Comparison of ENCODE assay signal across 9 mouse cellular contexts in genomic region chr12:12148659-12149399, GRCm38 (mm10).
DNase-seq lines count a peak whose midpoint lies in the region; TF ChIP-seq lines count a peak whose summit lies in the region.
"Had no signal": no experiment of that assay in that cellular context is flagged by ENCODE, and none has a peak within 500 bp of the region (broad histone marks: within the 10 kb centered on the region; RNA-seq: fewer than 3 reads in every experiment).

No protein-coding gene starts in this region.

- H3K4me1 ChIP-seq in heart, adult 2 months (ENCODE audit: control insufficient read depth, insufficient read depth, low read length): no peaks in the 10 kb centered on the region
- peaks cover 7% of the 10 kb centered on the region for H3K4me1 ChIP-seq in E14TG2a.4 (replicated peaks; ENCODE audit: low read depth, low read length)
- H3K4me1 ChIP-seq: neural tube, embryonic 13.5 days had no signal

- 45% methylated on average over 3 of the region's 3 CpGs for WGBS in heart, adult 2 months

- H3K27ac ChIP-seq in heart, adult 2 months: no peak overlapping the region
- H3K27ac ChIP-seq: neural tube, embryonic 13.5 days had no signal

- TF ChIP-seq CTCF in heart, adult 2 months (IDR thresholded peaks at IDR 0.05): peak; percentile 69
- TF ChIP-seq CTCF in E14TG2a.4 (conservative IDR thresholded peaks at IDR 0.05; ENCODE audit: low read length): peak; percentile 49

- intact Hi-C loops in heart, adult 2 months (cut with DNase I): loop anchor here (5.0 kb wide), 1 partner anchor 797 kb away; no protein-coding TSS in a partner anchor
- intact Hi-C loops in left cerebral cortex, postnatal 36 days (cut with DNase I): loop anchor here (2.0 to 10.0 kb wide), 4 partner anchors 714 to 952 kb away; partner anchors contain the start of gene Vsnl1

- no peaks in the 10 kb centered on the region for H3K27me3 ChIP-seq in heart, adult 2 months (ENCODE audit: control insufficient read depth, insufficient read depth, low read length)
- no peaks in the 10 kb centered on the region for H3K27me3 ChIP-seq in E14TG2a.4 (ENCODE audit: insufficient read depth, low read length)
- H3K27me3 ChIP-seq: neural tube, embryonic 13.5 days had no signal

- no peak for DNase-seq in heart, adult 2 months
- no peak for DNase-seq in heart, adult 8-10 months (ENCODE audit: low spot score)
- peak; percentile 70 for DNase-seq in embryo, embryonic 10 days (ENCODE audit: low spot score)
- peak; percentile 18 for DNase-seq in lung, postnatal 14 days
- no peak for DNase-seq in thymus, postnatal 0 days (ENCODE audit: low spot score)
- DNase-seq in urinary bladder, adult 2 months (ENCODE audit: low spot score): no peak
- DNase-seq in left cerebral cortex, postnatal 36 days (ENCODE audit: low spot score in 2 of 2): no peak

- no peak for TF ChIP-seq EP300 in heart, adult 2 months (IDR thresholded peaks at IDR 0.05; ENCODE audit: insufficient read depth, low read depth, low read length)

- no peak overlapping the region for H3K4me3 ChIP-seq in heart, adult 2 months
- H3K4me3 ChIP-seq in E14TG2a.4 (replicated peaks; ENCODE audit: low read length): no peak overlapping the region
- H3K4me3 ChIP-seq: neural tube, embryonic 13.5 days had no signal

- no peak overlapping the region for H3K9ac ChIP-seq in heart, adult 2 months (ENCODE audit: low read depth, low read length)
- H3K9ac ChIP-seq: neural tube, embryonic 13.5 days had no signal

- no peaks in the 10 kb centered on the region for H3K36me3 ChIP-seq in heart, adult 2 months (ENCODE audit: control insufficient read depth, insufficient read depth, low read length)
- H3K36me3 ChIP-seq in E14TG2a.4 (ENCODE audit: insufficient read depth, low read length): no peaks in the 10 kb centered on the region
- H3K36me3 ChIP-seq: neural tube, embryonic 13.5 days had no signal

- H3K9me3 ChIP-seq in E14TG2a.4 (ENCODE audit: low read length): peaks cover 7% of the 10 kb centered on the region; the same call in 1 of the 2 replicates
- H3K9me3 ChIP-seq: neural tube, embryonic 13.5 days had no signal

- no peaks in the 10 kb centered on the region for H3K79me2 ChIP-seq in heart, adult 2 months (replicated peaks; ENCODE audit: control insufficient read depth, insufficient read depth, low read length)

- no peak for TF ChIP-seq POLR2A in heart, adult 2 months (IDR thresholded peaks at IDR 0.05; ENCODE audit: insufficient read depth, low read depth, low read length)

Comparison
In these comparisons a context has a peak if more than half of its experiments do, and no peak if none do; other contexts are left out.
1. DNase-seq: peak in embryo, embryonic 10 days (single experiment) and lung, postnatal 14 days (single experiment); none in heart, adult 2 months (0 of 2), heart, adult 8-10 months (single experiment), thymus, postnatal 0 days (single experiment), urinary bladder, adult 2 months (single experiment) and left cerebral cortex, postnatal 36 days (0 of 2).